Mouse (Mus musculus): ENCODE measurements around the gene Ino80e.

GRCm38 (mm10) chr7:126823940-126824339 lies 38.2 kb downstream of the Ino80e start:
- TF ChIP-seq POLR2A (IDR thresholded peaks at IDR 0.05; ENCODE audit: insufficient read depth, low read length), result no peak
- TF ChIP-seq CTCF (IDR thresholded peaks at IDR 0.05; ENCODE audit: low read depth, low read length), result no peak
- TF ChIP-seq EP300 (IDR thresholded peaks at IDR 0.05; ENCODE audit: insufficient read depth, low read depth, low read length), result no peak

All from ES-Bruce4 (cell line).